41 mouse cellular contexts compared by ENCODE assay signal in genomic region chr2:28956874-28957273, GRCm38 (mm10). TPM values are rescaled to one million over a fixed set of nuclear protein-coding genes. Genes with fewer than 3 reads are reported as not detected.
"Had no signal": no experiment of that assay in that cellular context is flagged by ENCODE, and none has a peak within 500 bp of the region (broad histone marks: within the 10 kb centered on the region; RNA-seq: fewer than 3 reads in every experiment).

No protein-coding gene starts in this region.

- H3K27me3 ChIP-seq: intestine, embryonic 15.5 days; liver, embryonic 12.5 days had no signal

- H3K4me1 ChIP-seq: heart, embryonic 12.5 days; intestine, embryonic 15.5 days; limb, embryonic 13.5 days; limb, embryonic 15.5 days; liver, embryonic 12.5 days had no signal

- H3K4me2 ChIP-seq: heart, embryonic 12.5 days; hindbrain, embryonic 12.5 days; hindbrain, embryonic 14.5 days; intestine, embryonic 15.5 days; limb, embryonic 13.5 days; limb, embryonic 15.5 days; liver, embryonic 12.5 days had no signal

- H3K9me3 ChIP-seq: heart, embryonic 10.5 days; heart, embryonic 12.5 days; hindbrain, embryonic 10.5 days; hindbrain, embryonic 12.5 days; intestine, embryonic 15.5 days; limb, embryonic 13.5 days; limb, embryonic 15.5 days; liver, embryonic 12.5 days had no signal

- DNase-seq: gastrocnemius, postnatal 10 days; gastrocnemius, postnatal 25 days; heart, adult 18-20 months; heart, postnatal 10 days; heart, postnatal 4 days; kidney, adult 18-20 months; kidney, adult 8-10 months; kidney, postnatal 10 days; kidney, postnatal 25 days; kidney, postnatal 4 days; layer of hippocampus, adult 9-11 months; layer of hippocampus, postnatal 36 days; left cerebral cortex, postnatal 4 days had no signal

- H3K27ac ChIP-seq: heart, embryonic 10.5 days; hindbrain, embryonic 10.5 days; hindbrain, embryonic 12.5 days; hindbrain, embryonic 14.5 days; intestine, embryonic 15.5 days; limb, embryonic 13.5 days; limb, embryonic 15.5 days; liver, embryonic 12.5 days; liver, embryonic 14.5 days had no signal

- H3K4me3 ChIP-seq: heart, embryonic 10.5 days; heart, embryonic 12.5 days; hindbrain, embryonic 10.5 days; hindbrain, embryonic 12.5 days; intestine, embryonic 15.5 days; limb, embryonic 13.5 days; limb, embryonic 15.5 days; liver, embryonic 12.5 days had no signal

- H3K9ac ChIP-seq: heart, embryonic 12.5 days; hindbrain, embryonic 12.5 days; hindbrain, embryonic 14.5 days; intestine, embryonic 15.5 days; limb, embryonic 13.5 days; limb, embryonic 15.5 days; liver, embryonic 12.5 days; liver, embryonic 14.5 days had no signal

- H3K36me3 ChIP-seq: heart, embryonic 10.5 days; heart, embryonic 12.5 days; hindbrain, embryonic 10.5 days; hindbrain, embryonic 12.5 days; intestine, embryonic 15.5 days; limb, embryonic 13.5 days; limb, embryonic 15.5 days; liver, embryonic 12.5 days had no signal

RNA-seq across cellular contexts. Expression of gene Barhl1, which starts 40.4 kb away (rescaled TPM):
- total RNA-seq: gastrocnemius, adult 18-20 months; gastrocnemius, postnatal 10 days; gastrocnemius, postnatal 25 days; gastrocnemius, postnatal 4 days; granulocyte monocyte progenitor cell, adult 5-6 weeks; heart, adult 18-20 months; heart, adult 8-10 months; heart, postnatal 10 days; heart, postnatal 25 days; heart, postnatal 4 days; layer of hippocampus, adult 18-20 months; layer of hippocampus, adult 8-10 months; layer of hippocampus, postnatal 36 days; left cerebral cortex, adult 18-20 months; left cerebral cortex, postnatal 10 days; left cerebral cortex, postnatal 25 days; liver, adult 2 months had no signal
- polyA plus RNA-seq: heart, embryonic 10.5 days; heart, embryonic 12.5 days; heart, embryonic 14.5 days; heart, embryonic 16.5 days; inflammation-experienced regulatory T-cells, adult 6 months; intestine, postnatal 0 days; kidney, embryonic 14.5 days; kidney, embryonic 16.5 days; limb, embryonic 11.5 days; liver, embryonic 12.5 days; liver, embryonic 14.5 days had no signal
